Mouse (Mus musculus) C2C12 (cell line): Measurements from ENCODE around the gene Zfp131.
"Not testable (repeated sequence)": the region's sequence is repeated elsewhere in the genome, so short reads cannot be mapped to it uniquely, and the experiment has no call there.

ENCODE experiments used
- CTCF ChIP-seq: IDR thresholded peaks from one replicate; pipeline ENCODE4 v1.5.1; 2011; ENCODE audit not compliant: control insufficient read depth, insufficient read depth, insufficient read length
- MAX ChIP-seq: IDR thresholded peaks from one replicate; pipeline ENCODE4 v1.6.1; 2011; ENCODE audit warnings: mild to moderate bottlenecking, control low read depth
- USF1 ChIP-seq: IDR thresholded peaks from one replicate; pipeline ENCODE4 v1.6.1; 2011; ENCODE audit warnings: low read depth, mild to moderate bottlenecking, control low read depth, moderate library complexity

DNA sequence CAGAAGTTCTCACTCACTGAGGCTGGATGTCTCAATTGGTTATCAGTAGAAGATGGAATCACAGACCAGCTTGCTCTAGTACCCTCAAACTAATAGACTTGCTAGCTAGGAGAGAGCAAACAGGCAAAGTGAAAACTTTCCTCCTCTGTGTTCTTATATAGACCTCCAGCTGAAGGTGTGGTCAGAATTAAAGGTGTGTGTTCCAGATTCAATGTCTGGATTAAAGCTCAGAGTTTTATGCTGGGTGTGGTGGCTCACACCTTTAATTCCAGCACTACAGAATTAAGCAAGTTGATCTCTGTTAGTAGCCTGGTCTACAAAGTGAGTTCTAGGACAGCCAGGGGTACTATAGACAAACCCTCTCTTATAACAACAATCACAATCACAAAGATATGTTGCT, 39.4 kb upstream of the Zfp131 start, which contains the start of gene AF067063:
- TF ChIP-seq CTCF, MAX, USF1: not testable (repeated sequence)
